In genomic region chr11:30657069-30657468, GRCm38 (mm10) we compare ENCODE assay signal across 9 mouse cellular contexts. TPM values are rescaled to one million over a fixed set of nuclear protein-coding genes. Genes with fewer than 3 reads are reported as not detected.
DNase-seq lines count a peak whose midpoint lies in the region; ATAC-seq lines count a peak whose summit lies in the region.
"Had no signal": no experiment of that assay in that cellular context is flagged by ENCODE, and none has a peak within 500 bp of the region (broad histone marks: within the 10 kb centered on the region; RNA-seq: fewer than 3 reads in every experiment).

No protein-coding gene starts in this region.

- no peaks in the 10 kb centered on the region for H3K9me3 ChIP-seq in neural tube, embryonic 11.5 days (ENCODE audit: control insufficient read depth, low read length)
- H3K9me3 ChIP-seq in embryonic facial prominence, embryonic 14.5 days (ENCODE audit: control insufficient read depth, low read length): no peaks in the 10 kb centered on the region
- H3K9me3 ChIP-seq: embryonic facial prominence, embryonic 15.5 days had no signal

- WGBS in neural tube, embryonic 11.5 days: 42% methylated on average over 2 of the region's 2 CpGs
- WGBS in embryonic facial prominence, embryonic 14.5 days: 29% methylated on average over 2 of the region's 2 CpGs

- peak; percentile 41; the same call in 1 of the 2 replicates for ATAC-seq in neural tube, embryonic 11.5 days (ENCODE audit: insufficient read depth, low FRiP score, low TSS enrichment)
- peak; percentile 63 for ATAC-seq in embryonic facial prominence, embryonic 14.5 days (ENCODE audit: low read depth)

- no peak overlapping the region for H3K4me3 ChIP-seq in neural tube, embryonic 11.5 days (ENCODE audit: low read depth, low read length)
- H3K4me3 ChIP-seq in embryonic facial prominence, embryonic 14.5 days (ENCODE audit: low read depth, low read length): no peak overlapping the region
- H3K4me3 ChIP-seq: embryonic facial prominence, embryonic 15.5 days had no signal

- H3K27me3 ChIP-seq in neural tube, embryonic 11.5 days (ENCODE audit: control insufficient read depth, insufficient read depth, low read length): no peaks in the 10 kb centered on the region
- H3K27me3 ChIP-seq in embryonic facial prominence, embryonic 14.5 days (replicated peaks; ENCODE audit: control insufficient read depth, insufficient read depth, low read length): no peaks in the 10 kb centered on the region
- H3K27me3 ChIP-seq: embryonic facial prominence, embryonic 15.5 days had no signal

- no peak overlapping the region for H3K27ac ChIP-seq in neural tube, embryonic 11.5 days (ENCODE audit: low read depth, low read length)
- H3K27ac ChIP-seq in embryonic facial prominence, embryonic 14.5 days (replicated peaks; ENCODE audit: low read depth, low read length): no peak overlapping the region
- H3K27ac ChIP-seq: embryonic facial prominence, embryonic 15.5 days had no signal

- no peaks in the 10 kb centered on the region for H3K4me1 ChIP-seq in neural tube, embryonic 11.5 days (ENCODE audit: control insufficient read depth, insufficient read depth, low read length)
- H3K4me1 ChIP-seq in embryonic facial prominence, embryonic 14.5 days (ENCODE audit: control insufficient read depth, insufficient read depth, low read length): no peaks in the 10 kb centered on the region
- H3K4me1 ChIP-seq: embryonic facial prominence, embryonic 15.5 days had no signal

- H3K36me3 ChIP-seq in neural tube, embryonic 11.5 days (ENCODE audit: control insufficient read depth, insufficient read depth, low read length): no peaks in the 10 kb centered on the region
- no peaks in the 10 kb centered on the region for H3K36me3 ChIP-seq in embryonic facial prominence, embryonic 14.5 days (ENCODE audit: control insufficient read depth, insufficient read depth, low read length)
- H3K36me3 ChIP-seq: embryonic facial prominence, embryonic 15.5 days had no signal

- no peak for DNase-seq in neural tube, embryonic 11.5 days (ENCODE audit: low spot score)
- DNase-seq in neural tube, embryonic 10.5 days (ENCODE audit: extremely low spot score, low spot score): no peak
- peak; percentile 24 to 39 for DNase-seq in adrenal gland, postnatal 36 days
- DNase-seq in embryonic facial prominence, embryonic 14.5 days (ENCODE audit: low spot score): peak; percentile 67
- peak; percentile 57 to 64 for DNase-seq in kidney, adult 8-10 months
- DNase-seq in lung, postnatal 25 days (ENCODE audit: low spot score): peak; percentile 57
- peak; percentile 27 for DNase-seq in skeletal muscle tissue, adult 2 months (ENCODE audit: low read depth, low spot score)
- DNase-seq in spleen, postnatal 4 days (ENCODE audit: low spot score in 2 of 2): no peak

- H3K9ac ChIP-seq in neural tube, embryonic 11.5 days (ENCODE audit: low read length): no peak overlapping the region
- H3K9ac ChIP-seq in embryonic facial prominence, embryonic 14.5 days (ENCODE audit: low read depth, low read length): no peak overlapping the region
- H3K9ac ChIP-seq: embryonic facial prominence, embryonic 15.5 days had no signal

- no peak overlapping the region for H3K4me2 ChIP-seq in neural tube, embryonic 11.5 days (ENCODE audit: low read depth)
- no peak overlapping the region for H3K4me2 ChIP-seq in embryonic facial prominence, embryonic 14.5 days (ENCODE audit: low read depth, low read length)
- H3K4me2 ChIP-seq: embryonic facial prominence, embryonic 15.5 days had no signal

RNA-seq across cellular contexts. Expression of gene Acyp2, which starts 7.7 kb away (rescaled TPM):
- 15.8 and 16.5 TPM in 2 replicates for polyA plus RNA-seq in neural tube, embryonic 11.5 days (2014; fragmentation: Nextera tagmentation; extraction: Ambion mirVana)
- 10 to 100 TPM; 38.8 to 41.2 TPM for total RNA-seq in adrenal gland, postnatal 36 days (2021)
- 13.4 and 16.7 TPM in 2 replicates for polyA plus RNA-seq in embryonic facial prominence, embryonic 14.5 days (2014; fragmentation: Nextera tagmentation; extraction: Ambion mirVana)

Comparison
In these comparisons a context has a peak if more than half of its experiments do, and no peak if none do; other contexts are left out.
1. DNase-seq: peak in adrenal gland, postnatal 36 days (2 of 2), embryonic facial prominence, embryonic 14.5 days (single experiment), kidney, adult 8-10 months (2 of 2), lung, postnatal 25 days (single experiment) and skeletal muscle tissue, adult 2 months (single experiment); none in neural tube, embryonic 11.5 days (single experiment), neural tube, embryonic 10.5 days (single experiment) and spleen, postnatal 4 days (0 of 2).